Mouse (Mus musculus) testis, adult 2 months (tissue): ENCODE data around the gene Gp1bb. TPM values are rescaled to one million over a fixed set of nuclear protein-coding genes. Genes with fewer than 3 reads are reported as not detected.

ENCODE experiments used
- H3K27ac ChIP-seq: fragments of 200-500 bp; 2 replicates; pipeline ENCODE4 v1.5.1; 2012; ENCODE audit warnings: low read depth, low read length; ENCODE audit not compliant: control insufficient read depth, insufficient read depth
- H3K27me3 ChIP-seq: fragments of 200-500 bp; 2 replicates; pipeline ENCODE4 v1.6.1; 2012; ENCODE audit warnings: mild to moderate bottlenecking, low read length, moderate library complexity; ENCODE audit not compliant: control insufficient read depth, insufficient read depth
- H3K36me3 ChIP-seq: fragments of 200-500 bp; 2 replicates; pipeline ENCODE4 v1.6.1; 2012; ENCODE audit warnings: mild to moderate bottlenecking, low read length; ENCODE audit not compliant: control insufficient read depth, insufficient read depth
- H3K4me1 ChIP-seq: fragments of 200-500 bp; 2 replicates; pipeline ENCODE4 v1.6.1; 2012; ENCODE audit warnings: low read length; ENCODE audit not compliant: control insufficient read depth, insufficient read depth
- H3K4me3 ChIP-seq: fragments of 200-500 bp; 2 replicates; pipeline ENCODE4 v1.5.1; 2012; ENCODE audit warnings: low read depth, mild to moderate bottlenecking, low read length, moderate library complexity, mixed read lengths; ENCODE audit not compliant: control insufficient read depth
- CTCF ChIP-seq: fragments of 200-500 bp; IDR thresholded peaks from 2 replicates; pipeline ENCODE4 v1.5.1; 2012; ENCODE audit warnings: low read depth, mild to moderate bottlenecking, inconsistent platforms, low read length, moderate library complexity; ENCODE audit not compliant: control insufficient read depth, insufficient read depth, insufficient replicate concordance
- POLR2A ChIP-seq: fragments of 200-500 bp; IDR thresholded peaks from 2 replicates; pipeline ENCODE4 v1.6.1; 2012; ENCODE audit warnings: low read depth, mild to moderate bottlenecking, inconsistent platforms, low read length, moderate library complexity; ENCODE audit not compliant: control insufficient read depth
- polyA plus RNA-seq: library from polyadenylated mRNA; depleted of rRNA; stranded (reverse); fragments of >200 nt; gene quantifications from 2 replicates; pipeline ENCODE4 v1.2.3, GENCODE M21; 2012

The Gp1bb gene
- polyA plus RNA-seq, 1 experiment, result 10.9 TPM

DNA sequence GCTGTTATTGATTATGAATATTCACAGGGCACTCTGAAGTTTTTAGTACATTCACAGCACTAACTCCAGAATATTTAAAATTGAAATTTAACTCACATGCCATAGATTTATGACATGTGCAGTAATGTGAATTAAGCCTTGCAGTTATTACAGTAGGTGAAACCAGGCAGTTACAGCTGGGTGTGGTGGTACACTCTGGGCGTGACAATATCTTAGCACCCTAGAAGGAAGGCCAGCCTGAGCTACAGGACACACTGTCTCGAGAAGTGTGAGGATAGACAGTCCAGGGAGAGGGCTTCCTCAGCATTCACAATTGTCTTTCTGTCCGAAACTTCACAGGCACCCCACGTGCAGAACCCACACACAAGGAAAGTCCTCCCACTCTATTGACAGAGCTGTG, 22.3 kb upstream of the Gp1bb start:
- no peak for TF ChIP-seq POLR2A
- TF ChIP-seq CTCF, result no peak
- no peaks in the 10 kb centered on the region for H3K36me3 ChIP-seq
- H3K27me3 ChIP-seq, result no peaks in the 10 kb centered on the region
- H3K4me1 ChIP-seq, result no peaks in the 10 kb centered on the region
- H3K4me3 ChIP-seq, result no peak overlapping the region
- H3K27ac ChIP-seq, result no peak overlapping the region

DNA sequence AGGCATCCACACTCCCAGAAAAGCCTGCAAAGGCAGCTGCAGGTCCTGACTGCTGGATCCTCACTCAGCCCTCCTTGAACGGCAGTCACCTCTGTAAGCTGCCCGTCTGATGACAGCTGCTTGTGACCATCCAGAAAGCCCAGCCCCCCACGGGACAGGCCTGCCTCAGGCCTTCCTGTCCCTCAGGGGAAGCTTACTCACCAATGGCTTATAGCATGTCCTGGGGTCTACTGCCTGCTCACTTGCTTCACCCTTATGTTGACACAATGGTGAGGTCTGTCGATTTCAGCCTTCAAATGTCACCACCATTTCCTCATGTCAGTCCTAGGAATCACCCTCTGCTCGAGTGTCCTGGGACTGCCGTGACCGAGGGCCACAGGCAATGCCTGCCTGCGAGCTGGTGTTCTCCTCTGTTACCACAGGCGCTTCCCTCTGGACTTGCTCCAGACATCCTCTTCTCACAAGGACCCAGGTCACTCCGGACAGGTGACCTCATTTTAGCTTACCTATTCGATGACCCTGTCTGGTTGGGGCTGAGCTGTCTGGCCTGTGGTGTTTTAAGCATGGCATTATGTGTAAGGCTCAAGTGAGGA, 21.3 kb upstream of the Gp1bb start:
- Histone ChIP-seq H3K27ac (no peak overlapping the region), H3K36me3 (no peaks in the 10 kb centered on the region), H3K4me3 (no peak overlapping the region), H3K27me3 (no peaks in the 10 kb centered on the region), H3K4me1 (no peaks in the 10 kb centered on the region)
- TF ChIP-seq POLR2A, result no peak
- TF ChIP-seq CTCF, result no peak

DNA sequence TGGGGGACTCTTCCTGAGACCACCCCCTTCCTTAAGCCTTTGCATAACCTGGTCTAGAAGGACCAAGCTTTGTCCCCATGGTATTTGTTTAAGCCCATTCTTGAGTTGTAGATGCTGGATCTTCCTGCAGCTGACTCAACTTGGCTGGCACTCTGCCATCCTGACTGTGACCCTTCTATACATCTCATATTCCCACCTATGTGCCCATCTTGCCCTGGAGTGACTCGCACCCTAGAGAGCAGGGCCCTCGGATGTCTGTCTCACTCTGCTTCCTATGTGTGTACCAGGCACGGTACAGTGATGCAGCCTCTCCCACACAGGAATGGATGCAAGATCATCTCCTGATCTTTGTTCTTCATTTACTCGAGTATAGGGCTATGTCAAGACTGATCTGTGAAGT, 20.7 kb upstream of the Gp1bb start:
- Histone ChIP-seq H3K36me3 (no peaks in the 10 kb centered on the region), H3K4me3 (no peak overlapping the region), H3K4me1 (no peaks in the 10 kb centered on the region), H3K27ac (no peak overlapping the region), H3K27me3 (no peaks in the 10 kb centered on the region)
- no peak for TF ChIP-seq POLR2A
- no peak for TF ChIP-seq CTCF

DNA sequence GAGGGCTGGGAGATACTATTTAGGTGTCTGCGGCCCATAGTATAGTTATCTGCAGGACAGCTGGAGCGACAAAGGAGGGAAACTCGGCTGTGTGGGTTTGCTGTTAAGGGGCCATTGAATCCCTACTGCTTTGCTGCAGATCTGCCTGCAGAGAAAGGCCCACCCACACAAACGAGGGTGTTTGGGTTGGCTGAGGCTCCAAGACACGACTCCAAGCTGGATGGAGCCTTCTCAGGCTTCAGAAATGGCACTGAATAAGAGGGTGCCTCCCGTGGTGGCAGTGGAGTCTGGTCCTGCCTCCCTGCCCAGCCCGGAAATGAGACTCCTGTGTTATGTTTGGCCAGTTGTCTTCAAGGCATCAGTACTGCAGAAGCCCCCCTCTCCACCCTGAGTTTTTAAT, 20.1 kb upstream of the Gp1bb start:
- no peaks in the 10 kb centered on the region for H3K4me1 ChIP-seq
- no peaks in the 10 kb centered on the region for H3K27me3 ChIP-seq
- TF ChIP-seq CTCF, result no peak
- no peak for TF ChIP-seq POLR2A
- H3K36me3 ChIP-seq, result no peaks in the 10 kb centered on the region
- H3K27ac ChIP-seq, result no peak overlapping the region
- no peak overlapping the region for H3K4me3 ChIP-seq

DNA sequence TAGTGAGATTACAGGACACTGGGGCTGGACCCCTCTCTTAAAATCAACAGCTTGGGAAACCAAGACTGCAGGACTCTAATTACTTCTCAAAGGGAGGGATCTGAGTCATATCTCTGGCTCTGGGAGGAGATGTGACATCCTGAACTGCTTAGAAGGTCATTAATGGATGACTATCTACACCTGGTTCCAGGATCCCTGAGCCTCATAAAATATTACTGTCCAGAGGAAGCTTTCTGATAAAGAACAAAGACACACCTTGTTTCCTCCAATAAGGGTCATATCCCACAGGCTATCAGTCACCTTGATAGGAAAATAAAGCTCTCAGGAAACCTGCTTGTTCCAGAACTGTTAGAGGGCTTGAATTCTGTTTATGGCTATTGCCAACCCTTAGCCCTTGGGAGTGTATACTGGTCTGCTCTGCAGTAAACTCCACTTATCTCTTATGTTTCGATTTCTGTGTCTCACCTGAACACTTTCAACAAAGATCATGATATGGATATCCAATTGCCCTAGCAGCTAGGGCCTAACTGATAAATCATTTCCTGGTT, 17.3 kb upstream of the Gp1bb start:
- TF ChIP-seq POLR2A, result no peak
- no peak for TF ChIP-seq CTCF
- H3K27ac ChIP-seq, result no peak overlapping the region

GRCm38 (mm10) chr16:18638396-18638795, 16.2 kb upstream of the Gp1bb start:
- Histone ChIP-seq H3K4me3 (no peak overlapping the region), H3K4me1 (no peaks in the 10 kb centered on the region), H3K27ac (no peak overlapping the region), H3K27me3 (no peaks in the 10 kb centered on the region), H3K36me3 (no peaks in the 10 kb centered on the region)
- TF ChIP-seq CTCF (no peak), POLR2A (no peak)

More for the DNA sequence above, 17.3 kb upstream of the Gp1bb start:
- Histone ChIP-seq H3K4me1 (no peaks in the 10 kb centered on the region), H3K27me3 (no peaks in the 10 kb centered on the region), H3K4me3 (no peak overlapping the region), H3K36me3 (no peaks in the 10 kb centered on the region)

DNA sequence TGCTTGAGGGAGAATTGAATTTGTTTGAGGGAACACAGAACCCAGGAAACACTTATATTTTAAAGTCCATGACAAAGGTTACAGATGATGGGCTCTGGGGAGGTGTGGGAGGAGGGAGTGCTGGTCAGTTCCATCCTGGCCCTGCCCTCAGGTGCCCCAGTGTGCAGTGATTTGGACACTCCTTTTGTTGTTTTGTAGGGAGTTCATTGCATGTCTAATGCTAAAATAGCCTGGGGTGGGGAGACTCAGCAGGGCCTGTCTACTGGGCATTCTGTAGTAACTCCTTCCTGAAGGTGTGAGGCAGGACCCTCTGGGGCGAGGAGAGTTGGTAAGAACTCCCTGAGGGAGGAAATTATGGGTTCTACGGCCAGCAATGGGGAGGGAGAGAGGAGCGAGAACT, 14.6 kb upstream of the Gp1bb start:
- TF ChIP-seq CTCF, result no peak
- TF ChIP-seq POLR2A, result no peak
- no peaks in the 10 kb centered on the region; the same call in 1 of the 2 replicates for H3K4me1 ChIP-seq
- no peaks in the 10 kb centered on the region for H3K27me3 ChIP-seq
- no peak overlapping the region for H3K4me3 ChIP-seq
- H3K27ac ChIP-seq, result no peak overlapping the region
- H3K36me3 ChIP-seq, result no peaks in the 10 kb centered on the region

DNA sequence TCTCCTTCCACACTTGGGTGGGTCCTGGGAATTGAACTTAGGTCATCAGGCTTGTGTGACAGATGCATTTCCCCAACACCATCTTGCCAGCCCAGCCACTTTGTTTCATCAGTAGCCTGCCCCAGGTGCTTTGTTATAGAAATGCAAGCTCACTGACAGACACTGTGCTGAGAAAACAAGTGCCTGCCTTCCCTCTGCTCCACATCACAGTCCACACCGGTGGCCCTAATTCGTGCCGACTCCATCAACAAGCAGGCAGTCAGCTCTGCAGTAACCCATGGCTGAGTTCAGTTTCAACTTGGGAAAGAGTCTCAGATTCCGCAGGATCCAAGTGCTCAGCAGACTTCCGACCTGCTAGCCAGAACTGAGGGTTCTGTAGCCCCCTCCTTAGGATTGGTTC, 14.2 kb upstream of the Gp1bb start:
- Histone ChIP-seq H3K27me3 (no peaks in the 10 kb centered on the region), H3K4me3 (no peak overlapping the region), H3K36me3 (no peaks in the 10 kb centered on the region), H3K27ac (no peak overlapping the region), H3K4me1 (no peaks in the 10 kb centered on the region; the same call in 1 of the 2 replicates)
- TF ChIP-seq CTCF (no peak), POLR2A (no peak)
